Mouse (Mus musculus) heart, postnatal 25 days (tissue): Measurements from ENCODE around the gene Ttc17. TPM values are rescaled to one million over a fixed set of nuclear protein-coding genes. Genes with fewer than 3 reads are reported as not detected.
"Not testable (repeated sequence)": the region's sequence is repeated elsewhere in the genome, so short reads cannot be mapped to it uniquely, and the experiment has no call there.

Experiments used
- DNase-seq: peaks from one replicate; pipeline ENCODE4 v3.0.0; 2022; ENCODE audit warnings: low spot score
- intact Hi-C: fragments of 180-260 bp; cut with DNase I; formaldehyde crosslinking; loops from one replicate; pipeline ENCODE4 v1.15.1; 2025
- total RNA-seq, 2 experiments: library from RNA; stranded (reverse); gene quantifications; 2 replicates each; pipeline ENCODE4 v1.2.3; 2021

Gene Ttc17
- total RNA-seq = 10 to 100 TPM; 29.0 to 35.1 TPM

- intact Hi-C loops = loop anchor here (2.0 kb wide), 1 partner anchor 30 kb away; no protein-coding TSS in a partner anchor
- DNase-seq = peak; percentile 80
These were observed at the start of gene Ttc17 for GRCm38 (mm10) chr2:94406083-94406957. Gene Ttc17, minus strand, starts transcription at chr2:94406689.

GRCm38 (mm10) chr2:94449643-94450042 is 43.2 kb upstream of the Ttc17 start:
- intact Hi-C loops = no loop called here
- DNase-seq = no peak

GRCm38 (mm10) chr2:94436952-94437351 is 30.5 kb upstream of the Ttc17 start:
- DNase-seq = no peak
- intact Hi-C loops = loop anchor here (2.0 kb wide), 1 partner anchor 30 kb away; the partner anchor contains the start of gene Ttc17

GRCm38 (mm10) chr2:94435481-94435880 is 29.0 kb upstream of the Ttc17 start:
- no peak for DNase-seq
- intact Hi-C loops = no loop called here

- intact Hi-C loops = no loop called here
- no peak for DNase-seq
These were observed 28.3 kb upstream of the Ttc17 start for GRCm38 (mm10) chr2:94434833-94435232.

GRCm38 (mm10) chr2:94432214-94432613 is 25.7 kb upstream of the Ttc17 start:
- DNase-seq = no peak
- intact Hi-C loops = no loop called here

GRCm38 (mm10) chr2:94428456-94428855 is 22.0 kb upstream of the Ttc17 start:
- DNase-seq = no peak
- intact Hi-C loops = no loop called here

GRCm38 (mm10) chr2:94407441-94407840 is 952 bp upstream of the Ttc17 start:
- DNase-seq = no peak
- intact Hi-C loops = loop anchor here (2.0 kb wide), 1 partner anchor 29 kb away; no protein-coding TSS in a partner anchor

- intact Hi-C loops = loop anchor here (2.0 kb wide), 1 partner anchor 30 kb away; no protein-coding TSS in a partner anchor
- DNase-seq = no peak
These were observed 532 bp upstream of the Ttc17 start for GRCm38 (mm10) chr2:94407021-94407420.

- intact Hi-C loops = loop anchor here (2.0 kb wide), 1 partner anchor 31 kb away; no protein-coding TSS in a partner anchor
- no peak for DNase-seq
These were observed 949 bp downstream of the Ttc17 start for GRCm38 (mm10) chr2:94405397-94406082.

GRCm38 (mm10) chr2:94404512-94405240 is 1.8 kb downstream of the Ttc17 start:
- DNase-seq = no peak
- intact Hi-C loops = no loop called here

GRCm38 (mm10) chr2:94402561-94402960 is 3.9 kb downstream of the Ttc17 start:
- no peak for DNase-seq
- intact Hi-C loops = no loop called here

GRCm38 (mm10) chr2:94402096-94402495 is 4.4 kb downstream of the Ttc17 start:
- intact Hi-C loops = no loop called here
- no peak for DNase-seq

GRCm38 (mm10) chr2:94401006-94401405 is 5.5 kb downstream of the Ttc17 start:
- intact Hi-C loops = no loop called here
- no peak for DNase-seq

GRCm38 (mm10) chr2:94398138-94398970 is 8.1 kb downstream of the Ttc17 start:
- intact Hi-C loops = no loop called here
- peak; percentile 54 for DNase-seq

GRCm38 (mm10) chr2:94397453-94397852 is 9.0 kb downstream of the Ttc17 start:
- intact Hi-C loops = no loop called here
- no peak for DNase-seq

GRCm38 (mm10) chr2:94396325-94396724 is 10.2 kb downstream of the Ttc17 start:
- no peak for DNase-seq
- intact Hi-C loops = no loop called here

GRCm38 (mm10) chr2:94391127-94391526 is 15.4 kb downstream of the Ttc17 start:
- intact Hi-C loops, DNase-seq: not testable (repeated sequence)

- no peak for DNase-seq
- intact Hi-C loops = no loop called here
These were observed 17.5 kb downstream of the Ttc17 start for GRCm38 (mm10) chr2:94389000-94389399.
